Mouse (Mus musculus): ENCODE measurements at regions not wholly inside any gene's neighbourhood (a gene's known extent, or its start where the extent isn't known, plus 50 kb on each side); places are given as distances from the start of the nearest gene placed in this dataset.

- TF ChIP-seq CTCF (conservative IDR thresholded peaks at IDR 0.05; ENCODE audit: low read length) (no peak), POU5F1 (IDR thresholded peaks at IDR 0.05; ENCODE audit: borderline replicate concordance, low read length) (no peak)
Measured at GRCm38 (mm10) chr15:43784171-43784570, 3650.0 kb downstream of the 9330182O14Rik start.
